Mouse (Mus musculus): ENCODE data around the gene Uevld. TPM values are rescaled to one million over a fixed set of nuclear protein-coding genes. Genes with fewer than 3 reads are reported as not detected.
"Not testable (repeated sequence)": the region's sequence is repeated elsewhere in the genome, so short reads cannot be mapped to it uniquely, and the experiment has no call there.

Gene Uevld
- polyA plus RNA-seq, 1 experiment, result not detected

DNA sequence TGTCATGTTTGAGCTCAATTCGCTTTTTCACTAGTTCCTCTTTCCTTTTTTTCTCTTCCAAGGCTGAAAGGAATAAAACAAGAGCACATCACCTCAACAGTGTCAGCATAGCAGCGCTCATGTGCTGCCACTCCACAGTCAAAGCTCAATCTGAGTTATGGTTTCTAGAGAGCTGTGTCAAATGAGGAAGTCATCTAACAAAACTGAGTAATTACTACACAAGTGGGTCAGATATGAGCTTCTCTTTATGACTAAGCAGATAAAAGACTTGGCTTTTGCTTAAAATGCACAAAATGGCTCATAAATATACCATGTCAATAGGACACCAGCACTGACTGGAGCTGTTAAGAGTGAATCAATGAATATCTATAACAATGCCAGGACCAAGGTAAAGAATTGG is 40.6 kb upstream of the Uevld start:
- TF ChIP-seq POLR2A (IDR thresholded peaks at IDR 0.05; ENCODE audit: insufficient read depth, low read depth, low read length), result no peak
- TF ChIP-seq CTCF (IDR thresholded peaks at IDR 0.05; ENCODE audit: insufficient read depth, low read depth, low read length), result no peak
- H3K27ac ChIP-seq (ENCODE audit: insufficient read depth, low read depth, low read length), result no peak overlapping the region
- WGBS, result 97% methylated on average over 2 of the region's 2 CpGs
- H3K4me3 ChIP-seq (ENCODE audit: insufficient read depth, low read depth, low read length), result no peak overlapping the region
- peaks cover 10% of the 10 kb centered on the region for H3K4me1 ChIP-seq (ENCODE audit: control insufficient read depth, insufficient read depth, low read length)

DNA sequence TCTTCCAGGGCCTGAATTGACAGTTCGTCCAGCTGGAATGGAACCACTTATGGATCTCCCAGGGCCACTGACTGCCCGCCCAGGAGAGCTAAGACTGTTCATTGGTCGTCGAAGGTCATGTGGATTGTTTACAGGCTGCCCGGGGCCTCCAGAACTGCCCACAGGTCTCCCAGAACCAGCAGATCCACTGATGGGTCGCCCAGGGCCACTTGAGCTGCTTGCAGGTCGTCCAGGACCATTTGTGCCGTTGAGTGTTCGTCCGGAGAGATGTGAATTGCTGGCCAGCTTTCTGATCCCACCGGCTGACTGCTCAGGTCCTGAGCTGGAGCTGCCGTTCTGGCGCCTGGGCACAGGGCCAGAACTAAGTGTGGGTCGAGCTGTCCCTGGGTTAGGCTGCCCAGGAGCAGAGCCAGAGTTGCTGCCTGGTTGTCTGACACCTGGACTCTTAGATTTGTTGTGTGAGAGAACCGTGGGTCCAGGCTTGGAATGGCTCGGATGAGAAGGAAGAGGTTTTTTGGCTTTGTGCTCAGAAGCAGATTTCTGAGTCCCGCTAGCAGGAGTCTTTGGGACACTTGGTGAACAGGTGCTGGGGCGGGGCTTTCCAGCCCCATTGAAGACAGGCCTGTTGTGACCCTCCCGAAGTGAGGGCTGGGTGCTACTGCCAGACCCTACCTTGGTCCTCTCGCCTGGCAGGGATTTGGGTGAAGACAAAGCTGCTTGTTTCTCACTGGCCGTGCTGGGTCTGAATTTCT is 39.5 kb upstream of the Uevld start:
- Histone ChIP-seq H3K4me3 (ENCODE audit: insufficient read depth, low read depth, low read length) (no peak overlapping the region), H3K27ac (ENCODE audit: insufficient read depth, low read depth, low read length) (no peak overlapping the region), H3K4me1 (ENCODE audit: control insufficient read depth, insufficient read depth, low read length) (peaks cover 10% of the 10 kb centered on the region)
- 74% methylated on average over 21 of the region's 21 CpGs for WGBS
- TF ChIP-seq CTCF (IDR thresholded peaks at IDR 0.05; ENCODE audit: insufficient read depth, low read depth, low read length) (no peak), POLR2A (IDR thresholded peaks at IDR 0.05; ENCODE audit: insufficient read depth, low read depth, low read length) (no peak)

DNA sequence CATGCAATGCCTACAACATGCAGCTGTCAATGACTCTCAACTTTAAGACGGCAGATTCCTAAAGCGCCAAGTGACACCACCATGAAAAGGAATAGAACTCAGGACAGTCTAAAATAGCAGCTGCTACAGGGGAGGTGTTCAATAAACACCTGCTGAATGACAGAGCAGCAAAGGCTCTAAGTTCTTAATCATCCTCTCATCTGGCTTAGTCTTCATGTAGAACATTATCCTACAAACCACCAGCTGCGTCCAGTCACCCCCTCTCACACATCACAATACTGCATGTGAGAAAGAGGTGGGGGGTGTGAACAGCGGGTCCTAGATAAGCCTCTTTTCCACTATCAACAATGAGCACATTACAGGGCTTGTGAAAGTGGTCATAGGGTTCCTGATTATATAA is 38.7 kb upstream of the Uevld start:
- Histone ChIP-seq H3K27ac (ENCODE audit: insufficient read depth, low read depth, low read length) (no peak overlapping the region), H3K4me1 (ENCODE audit: control insufficient read depth, insufficient read depth, low read length) (peaks cover 10% of the 10 kb centered on the region), H3K4me3 (ENCODE audit: insufficient read depth, low read depth, low read length) (no peak overlapping the region)
- TF ChIP-seq CTCF (IDR thresholded peaks at IDR 0.05; ENCODE audit: insufficient read depth, low read depth, low read length) (no peak), POLR2A (IDR thresholded peaks at IDR 0.05; ENCODE audit: insufficient read depth, low read depth, low read length) (no peak)
- WGBS, result 83% methylated on average over 4 of the region's 4 CpGs

DNA sequence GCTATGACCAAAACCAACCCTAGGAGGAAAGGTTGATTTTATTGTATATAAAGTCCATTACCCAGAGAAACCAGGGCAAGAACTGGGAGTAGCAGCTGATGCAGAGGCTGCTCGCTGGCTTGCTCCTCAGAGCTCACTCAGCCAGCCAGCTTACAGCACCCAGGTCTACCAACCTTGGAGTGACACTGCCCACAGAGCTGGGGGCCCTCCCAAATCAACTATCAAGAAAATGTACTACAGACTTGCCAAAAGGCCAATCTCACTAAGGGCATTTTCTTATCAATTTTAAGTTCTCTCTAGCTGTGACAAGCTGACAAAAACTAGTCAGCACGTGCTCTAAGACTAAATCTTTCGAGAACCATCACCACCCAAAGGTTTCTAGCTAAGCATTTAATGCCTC is 37.2 kb upstream of the Uevld start:
- Histone ChIP-seq H3K4me1 (ENCODE audit: control insufficient read depth, insufficient read depth, low read length) (peaks cover 6% of the 10 kb centered on the region), H3K4me3 (ENCODE audit: insufficient read depth, low read depth, low read length) (no peak overlapping the region), H3K27ac (ENCODE audit: insufficient read depth, low read depth, low read length) (no peak overlapping the region)
- 95% methylated on average over 3 of the region's 3 CpGs for WGBS
- TF ChIP-seq CTCF (IDR thresholded peaks at IDR 0.05; ENCODE audit: insufficient read depth, low read depth, low read length) (no peak), POLR2A (IDR thresholded peaks at IDR 0.05; ENCODE audit: insufficient read depth, low read depth, low read length) (no peak)

- H3K4me1 ChIP-seq (ENCODE audit: control insufficient read depth, insufficient read depth, low read length), result peaks cover 4% of the 10 kb centered on the region; the same call in 1 of the 2 replicates
- no peak overlapping the region for H3K4me3 ChIP-seq (ENCODE audit: insufficient read depth, low read depth, low read length)
- 75% methylated on average over 8 of the region's 8 CpGs for WGBS
- H3K27ac ChIP-seq (ENCODE audit: insufficient read depth, low read depth, low read length), result no peak overlapping the region
- no peak for TF ChIP-seq POLR2A (IDR thresholded peaks at IDR 0.05; ENCODE audit: insufficient read depth, low read depth, low read length)
- TF ChIP-seq CTCF (IDR thresholded peaks at IDR 0.05; ENCODE audit: insufficient read depth, low read depth, low read length), result no peak
These were observed 34.8 kb upstream of the Uevld start for GRCm38 (mm10) chr7:46993079-46993478.

- H3K27ac ChIP-seq (ENCODE audit: insufficient read depth, low read depth, low read length); H3K4me1 ChIP-seq (ENCODE audit: control insufficient read depth, insufficient read depth, low read length); H3K4me3 ChIP-seq (ENCODE audit: insufficient read depth, low read depth, low read length): not testable (repeated sequence)
- WGBS, result 82% methylated on average over 4 of the region's 4 CpGs
These were observed 31.1 kb upstream of the Uevld start for GRCm38 (mm10) chr7:46989387-46989786.

- WGBS, result 25% methylated on average over 2 of the region's 2 CpGs
- Histone ChIP-seq H3K27ac (ENCODE audit: insufficient read depth, low read depth, low read length) (no peak overlapping the region), H3K4me3 (ENCODE audit: insufficient read depth, low read depth, low read length) (no peak overlapping the region), H3K4me1 (ENCODE audit: control insufficient read depth, insufficient read depth, low read length) (peaks cover 3% of the 10 kb centered on the region)
- no peak for TF ChIP-seq CTCF (IDR thresholded peaks at IDR 0.05; ENCODE audit: insufficient read depth, low read depth, low read length)
- no peak for TF ChIP-seq POLR2A (IDR thresholded peaks at IDR 0.05; ENCODE audit: insufficient read depth, low read depth, low read length)
These were observed 28.7 kb upstream of the Uevld start for GRCm38 (mm10) chr7:46987073-46987472.

DNA sequence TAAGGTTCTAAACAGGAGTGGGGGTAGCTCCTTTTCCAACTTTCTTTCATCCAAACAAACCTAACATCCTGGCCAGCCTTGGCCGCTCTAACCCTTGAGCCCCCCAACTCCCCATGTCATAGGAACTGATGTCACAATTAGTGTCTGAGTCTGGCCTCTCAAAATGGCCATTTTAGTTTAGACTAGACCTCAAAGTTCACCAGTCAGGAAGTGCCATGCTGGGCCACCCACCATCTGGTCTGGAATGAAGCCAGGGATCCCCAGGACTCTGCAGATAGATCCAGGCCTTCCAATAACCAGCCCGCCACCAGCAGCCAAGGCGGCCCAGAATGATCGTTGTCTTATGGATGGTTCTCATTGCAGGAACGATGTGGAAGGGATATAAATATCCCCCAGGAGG is 28.3 kb upstream of the Uevld start:
- no peak overlapping the region for H3K27ac ChIP-seq (ENCODE audit: insufficient read depth, low read depth, low read length)
- WGBS, result 52% methylated on average over 5 of the region's 5 CpGs
- TF ChIP-seq CTCF (IDR thresholded peaks at IDR 0.05; ENCODE audit: insufficient read depth, low read depth, low read length) (no peak), POLR2A (IDR thresholded peaks at IDR 0.05; ENCODE audit: insufficient read depth, low read depth, low read length) (no peak)

DNA sequence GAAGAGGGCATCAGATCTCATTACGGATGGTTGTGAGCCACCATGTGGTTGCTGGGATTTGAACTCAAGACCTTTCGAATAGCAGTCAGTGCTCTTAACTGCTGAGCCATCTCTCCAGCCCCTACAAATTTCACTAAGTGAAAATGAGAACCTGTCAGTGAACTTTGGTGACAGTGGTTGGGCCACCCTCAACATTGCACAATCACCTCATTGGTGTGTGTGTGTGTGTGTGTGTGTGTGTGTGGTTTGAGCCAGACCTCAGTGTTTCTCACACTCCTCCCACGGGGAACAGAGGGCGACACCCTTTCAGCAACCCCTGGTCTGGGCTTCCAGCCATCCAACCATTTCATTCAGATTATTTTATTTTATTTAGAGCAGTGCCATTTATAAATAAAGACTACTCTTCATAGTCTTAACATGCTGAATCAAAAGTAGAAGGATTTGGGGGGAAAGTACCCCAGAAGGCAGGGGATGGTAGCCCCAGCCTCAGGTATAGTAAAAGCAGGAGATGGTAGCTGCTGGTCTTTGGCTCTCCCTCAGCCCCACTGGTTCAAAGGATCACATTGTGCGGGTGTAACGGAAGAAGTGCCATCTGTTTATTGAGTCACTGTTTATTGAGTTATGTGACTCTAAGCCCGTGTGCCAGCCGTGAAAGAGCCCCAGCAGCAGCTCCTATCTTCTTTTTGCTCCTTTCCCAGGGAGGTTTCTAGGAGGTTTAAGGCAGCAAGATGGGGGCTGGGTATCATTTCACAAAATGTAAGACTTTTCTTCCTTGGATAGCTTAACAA is 27.6 kb upstream of the Uevld start:
- H3K4me3 ChIP-seq (ENCODE audit: insufficient read depth, low read depth, low read length), result no peak overlapping the region
- TF ChIP-seq CTCF (IDR thresholded peaks at IDR 0.05; ENCODE audit: insufficient read depth, low read depth, low read length) (no peak), POLR2A (IDR thresholded peaks at IDR 0.05; ENCODE audit: insufficient read depth, low read depth, low read length) (no peak)
- 48% methylated on average over 8 of the region's 8 CpGs for WGBS
- H3K27ac ChIP-seq (ENCODE audit: insufficient read depth, low read depth, low read length), result no peak overlapping the region
- H3K4me1 ChIP-seq (ENCODE audit: control insufficient read depth, insufficient read depth, low read length), result peaks cover 3% of the 10 kb centered on the region

More for the DNA sequence above, 28.3 kb upstream of the Uevld start:
- Histone ChIP-seq H3K4me3 (ENCODE audit: insufficient read depth, low read depth, low read length) (no peak overlapping the region), H3K4me1 (ENCODE audit: control insufficient read depth, insufficient read depth, low read length) (peaks cover 3% of the 10 kb centered on the region)

Data from olfactory bulb, adult 2 months (tissue).